Mouse (Mus musculus) embryonic facial prominence, embryonic 13.5 days (tissue): ENCODE results near the gene BC067074. TPM values are rescaled to one million over a fixed set of nuclear protein-coding genes. Genes with fewer than 3 reads are reported as not detected.

Experiments
- ATAC-seq: fragments of 200-750 bp; cut with Nextera tagmentation; 2 replicates; pipeline ENCODE4 v1.8.0; 2017; ENCODE audit warnings: low read depth; ENCODE audit not compliant: insufficient number of reproducible peaks, insufficient read depth, low FRiP score, low TSS enrichment
- H3K27ac ChIP-seq: fragments of 300-500 bp; sonication (generic); 2 replicates; pipeline ENCODE4 v1.5.1; 2015; ENCODE audit warnings: moderate library complexity, mild to moderate bottlenecking, inconsistent platforms
- H3K27me3 ChIP-seq: fragments of 300-500 bp; sonication (generic); 2 replicates; pipeline ENCODE4 v1.6.1; 2015; ENCODE audit warnings: mild to moderate bottlenecking, inconsistent platforms
- H3K36me3 ChIP-seq: fragments of 300-500 bp; sonication (generic); 2 replicates; pipeline ENCODE4 v1.6.1; 2015; ENCODE audit warnings: mild to moderate bottlenecking, inconsistent platforms
- H3K4me1 ChIP-seq: fragments of 300-500 bp; sonication (generic); 2 replicates; pipeline ENCODE4 v1.6.1; 2015; ENCODE audit warnings: inconsistent platforms
- H3K4me2 ChIP-seq: fragments of 300-500 bp; sonication (generic); 2 replicates; pipeline ENCODE4 v1.6.1; 2015; ENCODE audit warnings: moderate library complexity, mild to moderate bottlenecking, inconsistent platforms
- H3K4me3 ChIP-seq: fragments of 300-500 bp; sonication (generic); 2 replicates; pipeline ENCODE4 v1.5.1; 2015; ENCODE audit warnings: mild to moderate bottlenecking, inconsistent platforms
- H3K9ac ChIP-seq: fragments of 300-500 bp; sonication (generic); 2 replicates; pipeline ENCODE4 v1.6.1; 2015; ENCODE audit warnings: mild to moderate bottlenecking, inconsistent platforms
- H3K9me3 ChIP-seq: fragments of 300-500 bp; sonication (generic); 2 replicates; pipeline ENCODE4 v1.6.1; 2016; ENCODE audit warnings: inconsistent platforms
- whole genome bisulfite sequencing: fragments of 180-500 bp; shearing (Covaris S2); methylation state at CpG from one replicate; pipeline ENCODE4 v1.1.7; 2015; ENCODE audit warnings: mixed read lengths; 5-methylcytosine and 5-hydroxymethylcytosine counted together
- polyA plus RNA-seq: library from polyadenylated mRNA; unstranded; fragments of >200 nt; fragmentation: Nextera tagmentation; extraction: Ambion mirVana; gene quantifications from 2 replicates; pipeline ENCODE4 v1.2.1, GENCODE M21; 2015

Gene BC067074
- polyA plus RNA-seq, 1 experiment from 2014 or later: 7.6 TPM

DNA sequence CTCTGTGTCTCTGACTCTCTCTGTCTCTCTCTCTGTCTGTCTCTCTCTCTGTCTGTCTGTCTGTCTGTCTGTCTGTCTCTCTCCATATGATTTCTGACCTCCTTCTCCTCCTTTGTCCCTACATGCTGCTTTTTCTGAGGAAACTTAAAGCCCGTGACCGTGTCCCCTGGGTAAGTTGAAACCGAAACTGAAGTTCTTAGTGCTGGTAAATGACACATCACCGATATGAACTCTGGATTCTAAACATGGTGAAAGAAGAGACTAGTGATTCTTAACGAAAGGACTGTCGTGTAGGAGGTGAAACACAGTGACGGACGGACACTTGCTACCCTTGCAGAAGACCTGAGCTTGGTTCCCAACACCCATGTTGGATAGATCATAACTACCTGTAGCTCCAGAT, 21.8 kb upstream of the BC067074 start:
- WGBS: 87% methylated on average over 8 of the region's 8 CpGs
- Histone ChIP-seq H3K4me2 (no peak overlapping the region), H3K4me1 (no peaks in the 10 kb centered on the region), H3K27ac (no peak overlapping the region), H3K9me3 (no peaks in the 10 kb centered on the region), H3K36me3 (no peaks in the 10 kb centered on the region), H3K9ac (no peak overlapping the region), H3K27me3 (no peaks in the 10 kb centered on the region), H3K4me3 (no peak overlapping the region)
- no peak for ATAC-seq

GRCm38 (mm10) chr13:113287141-113287540, 5.8 kb upstream of the BC067074 start:
- ATAC-seq: no peak
- no peak overlapping the region for H3K4me2 ChIP-seq
- H3K9ac ChIP-seq: no peak overlapping the region
- H3K27ac ChIP-seq: no peak overlapping the region
- H3K4me1 ChIP-seq: peaks cover 2% of the 10 kb centered on the region
- WGBS: 82% methylated on average over 7 of the region's 7 CpGs
- H3K27me3 ChIP-seq: 0 out of 2 replicates have a peak, but pooled peaks cover 2% of the 10 kb centered on the region
- H3K9me3 ChIP-seq: no peaks in the 10 kb centered on the region
- no peak overlapping the region for H3K4me3 ChIP-seq
- no peaks in the 10 kb centered on the region for H3K36me3 ChIP-seq

GRCm38 (mm10) chr13:113288210-113289197, 4.5 kb upstream of the BC067074 start:
- H3K4me2 ChIP-seq: no peak overlapping the region
- 0 out of 2 replicates have a peak, but pooled peaks cover 2% of the 10 kb centered on the region for H3K27me3 ChIP-seq
- H3K27ac ChIP-seq: no peak overlapping the region
- no peak overlapping the region for H3K4me3 ChIP-seq
- no peak overlapping the region for H3K9ac ChIP-seq
- H3K36me3 ChIP-seq: no peaks in the 10 kb centered on the region
- 84% methylated on average over 7 of the region's 7 CpGs for WGBS
- no peaks in the 10 kb centered on the region for H3K9me3 ChIP-seq
- peaks cover 11% of the 10 kb centered on the region for H3K4me1 ChIP-seq
- no peak for ATAC-seq

GRCm38 (mm10) chr13:113289760-113290159, 3.2 kb upstream of the BC067074 start:
- H3K4me2 ChIP-seq: no peak overlapping the region
- H3K4me1 ChIP-seq: peaks cover 21% of the 10 kb centered on the region
- 62% methylated on average over 4 of the region's 4 CpGs for WGBS
- no peak overlapping the region for H3K9ac ChIP-seq
- H3K27ac ChIP-seq: no peak overlapping the region
- no peak for ATAC-seq
- H3K9me3 ChIP-seq: no peaks in the 10 kb centered on the region
- no peak overlapping the region for H3K4me3 ChIP-seq
- H3K36me3 ChIP-seq: no peaks in the 10 kb centered on the region
- H3K27me3 ChIP-seq: 0 out of 2 replicates have a peak, but pooled peaks cover 2% of the 10 kb centered on the region

- ATAC-seq: no peak
- H3K9ac ChIP-seq: no peak overlapping the region
- peaks cover 37% of the 10 kb centered on the region for H3K4me1 ChIP-seq
- 74% methylated on average over 8 of the region's 8 CpGs for WGBS
- no peak overlapping the region for H3K4me3 ChIP-seq
- no peaks in the 10 kb centered on the region for H3K9me3 ChIP-seq
- no peak overlapping the region for H3K27ac ChIP-seq
- H3K4me2 ChIP-seq: no peak overlapping the region
- H3K27me3 ChIP-seq: 0 out of 2 replicates have a peak, but pooled peaks cover 2% of the 10 kb centered on the region
- no peaks in the 10 kb centered on the region for H3K36me3 ChIP-seq
These were observed 958 bp upstream of the BC067074 start for GRCm38 (mm10) chr13:113292001-113292400.

DNA sequence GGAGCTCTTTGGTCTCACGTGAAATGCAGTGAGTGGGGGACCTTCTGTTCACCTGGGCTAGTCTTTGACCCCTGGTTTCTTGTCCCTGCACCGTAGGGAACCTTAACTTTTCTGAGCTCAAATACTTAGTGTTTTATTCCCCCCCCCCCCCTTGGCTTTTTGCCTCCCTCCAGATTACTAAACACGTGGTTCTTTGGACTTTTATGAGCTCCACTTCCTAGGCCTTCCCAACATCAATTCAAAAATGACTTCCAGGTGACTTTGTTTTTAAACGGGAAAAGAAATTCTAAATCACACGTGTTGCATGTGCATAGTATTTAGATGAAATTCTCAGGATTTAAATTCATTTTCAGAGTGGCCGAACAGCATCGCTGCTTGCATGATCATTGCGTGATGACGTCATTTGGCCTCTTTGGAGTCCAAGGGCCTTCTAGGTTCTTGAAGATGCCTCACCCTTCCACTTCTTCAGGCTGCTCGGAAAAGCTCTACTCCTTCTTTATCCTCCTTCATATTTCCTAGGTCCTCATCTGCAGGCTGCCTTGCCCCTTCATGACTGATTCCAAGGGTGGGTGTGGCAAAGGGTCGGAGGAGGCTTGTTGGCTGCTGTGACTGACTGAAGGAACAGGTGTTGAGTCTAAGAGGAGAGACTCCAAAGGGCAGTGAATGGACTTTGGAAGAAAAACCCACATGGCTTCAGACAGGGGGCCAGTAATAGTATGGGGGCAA, 911 bp downstream of the BC067074 start:
- Histone ChIP-seq H3K27me3 (0 out of 2 replicates have a peak, but pooled peaks cover 2% of the 10 kb centered on the region), H3K9me3 (no peaks in the 10 kb centered on the region), H3K27ac (peak overlapping the region; percentile 76), H3K36me3 (no peaks in the 10 kb centered on the region), H3K9ac (peak overlapping the region; percentile 88), H3K4me1 (peaks cover 39% of the 10 kb centered on the region), H3K4me2 (peak overlapping the region; percentile 78), H3K4me3 (peak overlapping the region; percentile 67)
- no peak for ATAC-seq
- WGBS: 43% methylated on average over 11 of the region's 11 CpGs

DNA sequence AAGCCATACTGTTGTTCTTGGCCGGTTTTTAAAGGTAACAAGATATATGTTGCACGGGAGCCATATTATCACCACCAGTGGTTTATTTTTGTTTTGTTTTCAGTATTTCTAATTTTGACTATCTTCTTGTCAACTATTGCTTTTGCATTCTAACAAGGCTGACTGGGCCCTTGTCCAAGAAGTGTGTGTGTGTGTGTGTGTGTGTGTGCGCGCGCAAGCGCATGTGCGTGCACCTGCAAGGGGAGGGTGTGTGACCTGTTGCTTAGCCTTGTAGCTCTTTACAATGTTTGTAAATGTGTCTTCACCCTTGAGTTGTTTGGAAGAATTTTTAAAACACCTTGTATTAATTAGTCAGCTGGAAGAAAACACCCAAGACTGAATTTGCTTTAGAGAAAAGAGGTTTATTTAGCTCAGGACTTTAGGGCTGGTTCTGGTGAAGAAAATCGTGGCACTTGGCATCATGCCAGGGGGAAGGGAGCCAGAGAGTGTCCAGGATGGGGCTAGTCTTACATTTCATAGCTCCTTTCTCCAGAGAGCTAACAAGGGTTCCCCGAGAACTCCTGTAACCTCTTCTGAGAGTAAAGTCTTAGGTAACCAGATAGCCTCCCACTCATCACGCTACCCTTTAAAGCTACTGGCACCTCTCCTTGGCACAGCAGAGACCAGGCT, 3.0 kb downstream of the BC067074 start:
- peak overlapping the region; percentile 18; the same call in 1 of the 2 replicates for H3K4me2 ChIP-seq
- peak overlapping the region; percentile 51 for H3K27ac ChIP-seq
- H3K36me3 ChIP-seq: no peaks in the 10 kb centered on the region
- peaks cover 39% of the 10 kb centered on the region for H3K4me1 ChIP-seq
- H3K27me3 ChIP-seq: 0 out of 2 replicates have a peak, but pooled peaks cover 2% of the 10 kb centered on the region
- H3K9me3 ChIP-seq: no peaks in the 10 kb centered on the region
- ATAC-seq: 0 out of 2 replicates have a peak, but pooled peaks have one; percentile 20
- 71% methylated on average over 10 of the region's 10 CpGs for WGBS
- H3K9ac ChIP-seq: no peak overlapping the region; the same call in 1 of the 2 replicates
- no peak overlapping the region for H3K4me3 ChIP-seq

GRCm38 (mm10) chr13:113306581-113306980, 13.6 kb downstream of the BC067074 start:
- peaks cover 9% of the 10 kb centered on the region for H3K36me3 ChIP-seq
- no peak overlapping the region for H3K9ac ChIP-seq
- no peak overlapping the region for H3K4me2 ChIP-seq
- no peaks in the 10 kb centered on the region for H3K4me1 ChIP-seq
- no peak for ATAC-seq
- no peak overlapping the region for H3K4me3 ChIP-seq
- WGBS: 88% methylated on average over 4 of the region's 4 CpGs
- no peaks in the 10 kb centered on the region for H3K9me3 ChIP-seq
- no peaks in the 10 kb centered on the region for H3K27me3 ChIP-seq
- H3K27ac ChIP-seq: no peak overlapping the region

DNA sequence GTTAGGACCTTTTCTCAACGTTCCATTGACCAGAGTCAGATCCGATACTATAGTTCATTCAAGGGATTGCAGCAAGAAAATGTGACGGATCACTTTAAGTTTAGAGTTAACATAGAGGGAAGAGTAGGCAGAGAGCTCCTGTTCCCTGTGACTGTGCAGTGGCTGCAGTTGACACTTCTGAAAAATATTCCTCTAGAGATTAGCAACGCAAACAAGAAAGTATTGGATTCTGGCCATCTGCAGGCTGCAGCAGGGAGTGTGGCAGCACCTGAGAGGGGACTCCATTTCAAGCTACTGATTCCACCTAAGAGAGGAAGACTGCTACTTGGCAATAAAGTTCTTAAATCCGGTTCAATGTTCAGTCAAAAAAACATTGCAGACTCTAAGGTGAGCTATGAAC, 26.6 kb downstream of the BC067074 start:
- Histone ChIP-seq H3K27ac (no peak overlapping the region), H3K36me3 (peaks cover 31% of the 10 kb centered on the region), H3K9ac (no peak overlapping the region), H3K9me3 (no peaks in the 10 kb centered on the region), H3K4me2 (no peak overlapping the region), H3K4me3 (no peak overlapping the region), H3K4me1 (peaks cover 2% of the 10 kb centered on the region; the same call in 1 of the 2 replicates), H3K27me3 (no peaks in the 10 kb centered on the region)
- 91% methylated on average over 5 of the region's 5 CpGs for WGBS
- ATAC-seq: no peak

DNA sequence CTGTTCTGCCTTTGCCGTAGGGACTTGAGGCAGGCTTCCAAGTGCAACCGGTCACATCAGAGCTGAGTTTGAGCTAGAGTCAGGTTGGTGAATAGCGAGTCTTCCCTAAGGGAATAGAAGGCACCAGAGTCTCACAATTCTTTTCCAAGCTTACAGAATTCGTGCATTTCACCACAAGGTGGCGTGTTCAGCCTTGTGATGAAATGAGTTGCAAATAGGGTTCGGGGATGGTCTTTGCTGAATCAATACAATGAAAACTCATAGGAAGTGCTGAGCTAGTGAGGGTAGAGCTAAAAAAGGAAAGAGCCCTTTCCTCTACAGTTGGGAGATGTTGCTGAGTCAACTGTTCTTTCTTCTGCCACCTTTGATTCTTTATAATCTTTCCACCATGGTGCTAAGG, 29.0 kb downstream of the BC067074 start:
- no peak overlapping the region for H3K9ac ChIP-seq
- no peak overlapping the region for H3K4me2 ChIP-seq
- no peaks in the 10 kb centered on the region for H3K9me3 ChIP-seq
- peaks cover 2% of the 10 kb centered on the region; the same call in 1 of the 2 replicates for H3K4me1 ChIP-seq
- H3K4me3 ChIP-seq: no peak overlapping the region
- peaks cover 31% of the 10 kb centered on the region for H3K36me3 ChIP-seq
- WGBS: 12% methylated on average over 6 of the region's 6 CpGs
- H3K27ac ChIP-seq: no peak overlapping the region
- H3K27me3 ChIP-seq: no peaks in the 10 kb centered on the region
- ATAC-seq: no peak

GRCm38 (mm10) chr13:113324241-113324640, 31.3 kb downstream of the BC067074 start:
- Histone ChIP-seq H3K27ac (no peak overlapping the region), H3K9me3 (no peaks in the 10 kb centered on the region), H3K4me3 (no peak overlapping the region), H3K9ac (no peak overlapping the region), H3K4me1 (peaks cover 2% of the 10 kb centered on the region; the same call in 1 of the 2 replicates), H3K36me3 (peaks cover 20% of the 10 kb centered on the region), H3K27me3 (no peaks in the 10 kb centered on the region), H3K4me2 (no peak overlapping the region)
- WGBS: 75% methylated on average over 3 of the region's 3 CpGs
- ATAC-seq: no peak
